Mouse (Mus musculus): Measurements from ENCODE around the gene Cox4i1. TPM values are rescaled to one million over a fixed set of nuclear protein-coding genes. Genes with fewer than 3 reads are reported as not detected.

Cox4i1 gene
- total RNA-seq, 2 experiments from 2014 or later, result 1,023 to 1,088 TPM

DNA sequence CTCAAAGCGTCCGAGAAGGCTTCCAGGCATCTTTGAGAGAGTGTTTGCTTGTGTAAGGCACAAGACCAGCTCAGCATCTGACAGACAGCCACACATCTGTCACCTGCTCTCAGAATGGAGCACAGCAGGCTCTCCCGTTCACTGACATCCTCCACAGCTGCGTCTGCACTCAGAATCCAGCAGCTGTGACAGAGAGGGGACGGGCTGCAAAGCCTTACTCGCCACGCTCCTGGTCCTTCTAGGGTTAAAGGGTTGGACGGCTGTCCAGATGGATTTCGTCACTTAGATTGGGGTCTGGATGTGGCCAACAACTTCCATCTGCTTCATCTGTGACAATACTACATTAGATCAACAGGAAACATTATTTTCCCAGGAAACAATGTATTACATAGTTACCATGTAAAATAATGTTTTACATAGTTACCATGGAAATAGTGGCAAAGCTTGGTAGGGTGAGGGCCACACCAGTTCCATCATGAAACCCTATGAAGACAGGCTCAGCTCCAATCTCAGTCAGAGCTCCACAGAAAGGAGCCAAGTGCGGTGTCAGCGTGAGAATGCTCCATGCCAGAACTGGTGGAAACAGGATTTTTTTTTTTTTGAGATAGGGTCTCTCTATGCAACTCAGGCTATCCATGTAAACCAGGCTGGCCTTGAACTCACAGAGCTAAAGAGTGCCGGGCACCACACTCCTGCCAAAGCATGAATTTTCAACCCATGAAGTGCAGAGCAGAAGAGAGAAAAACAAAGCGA is 28.6 kb downstream of the Cox4i1 start:
- DNase-seq, result no peak

GRCm38 (mm10) chr8:120697154-120697978 is 29.3 kb downstream of the Cox4i1 start:
- no peak for DNase-seq

- no peak for DNase-seq
Measured at GRCm38 (mm10) chr8:120697979-120698272, 29.9 kb downstream of the Cox4i1 start.

DNA sequence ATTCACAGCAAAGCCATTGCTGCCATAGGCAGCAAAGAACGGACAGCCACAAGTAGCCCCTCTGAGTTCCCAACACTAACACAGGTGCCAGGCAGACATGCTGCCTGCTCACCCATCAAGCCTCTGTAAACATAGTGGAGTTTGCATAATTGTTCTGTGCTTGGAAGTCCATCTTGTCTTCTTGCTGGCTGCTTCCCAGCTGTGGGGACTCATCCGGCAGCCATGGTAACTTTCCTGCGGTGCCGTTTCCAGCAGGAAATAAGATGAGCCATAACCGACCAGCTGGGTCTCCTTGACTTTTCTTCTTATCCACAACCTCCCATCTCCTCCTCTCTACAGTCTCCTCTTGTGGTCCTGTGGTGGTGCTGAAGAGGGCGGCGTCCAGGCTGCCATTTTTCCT is 30.4 kb downstream of the Cox4i1 start:
- no peak for DNase-seq

DNA sequence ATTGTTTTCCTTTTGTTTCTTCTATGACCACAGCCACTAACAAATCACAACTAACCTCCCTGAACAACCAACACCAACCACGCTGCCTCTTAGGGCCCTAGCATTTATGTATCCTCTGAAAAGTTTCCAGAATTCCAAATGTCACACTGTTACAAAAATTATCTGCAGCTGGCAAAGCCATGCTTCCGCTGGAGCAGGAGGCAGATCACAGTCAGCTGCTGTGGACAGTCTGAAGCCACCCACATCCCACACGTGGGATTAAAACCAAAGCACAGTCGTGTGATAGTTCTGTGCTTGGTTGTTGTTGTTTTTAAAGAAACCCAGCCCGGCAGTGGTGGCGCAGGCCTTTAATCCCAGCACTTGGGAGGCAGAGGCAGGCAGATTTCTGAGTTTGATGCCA is 31.1 kb downstream of the Cox4i1 start:
- no peak for DNase-seq

DNA sequence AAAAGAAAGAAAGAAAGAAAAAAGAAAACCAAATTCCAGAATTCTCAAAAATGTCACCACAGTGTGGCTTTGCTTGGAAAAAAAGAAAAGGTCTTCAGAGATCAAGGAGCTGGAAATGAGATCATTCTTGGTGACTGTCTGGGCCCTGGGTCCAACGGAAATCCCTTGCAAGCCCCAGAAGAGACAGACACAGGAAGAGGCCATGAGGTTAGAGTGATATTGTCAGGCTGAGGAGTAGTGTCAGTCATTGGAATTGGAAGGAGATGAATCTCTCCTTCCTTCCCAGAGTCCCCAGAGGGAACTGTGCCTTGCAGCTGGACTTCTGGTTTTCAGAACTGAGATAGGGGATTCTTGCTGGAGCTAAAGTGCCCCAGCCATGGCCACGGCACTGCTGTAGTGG is 31.5 kb downstream of the Cox4i1 start:
- no peak for DNase-seq

DNA sequence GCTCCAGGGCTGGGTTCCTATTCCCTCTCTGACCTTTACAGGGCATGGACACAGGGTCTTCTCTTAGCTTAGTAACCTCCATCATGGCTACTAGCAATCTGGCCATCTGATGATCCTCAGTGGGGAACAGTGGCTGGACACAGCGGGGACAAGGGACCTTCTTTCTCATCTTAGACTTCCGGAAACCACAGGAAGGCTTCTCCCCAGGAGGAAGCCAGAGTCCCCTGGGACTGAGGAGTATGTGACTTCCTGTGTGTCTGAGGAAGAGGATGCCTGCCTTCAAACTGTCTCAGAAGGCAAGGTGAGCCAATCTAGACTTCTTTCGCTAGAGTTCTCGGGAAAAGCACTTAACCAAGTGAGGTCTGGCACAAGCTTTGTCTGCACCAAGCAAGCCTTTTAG is 32.0 kb downstream of the Cox4i1 start:
- DNase-seq, result no peak

DNA sequence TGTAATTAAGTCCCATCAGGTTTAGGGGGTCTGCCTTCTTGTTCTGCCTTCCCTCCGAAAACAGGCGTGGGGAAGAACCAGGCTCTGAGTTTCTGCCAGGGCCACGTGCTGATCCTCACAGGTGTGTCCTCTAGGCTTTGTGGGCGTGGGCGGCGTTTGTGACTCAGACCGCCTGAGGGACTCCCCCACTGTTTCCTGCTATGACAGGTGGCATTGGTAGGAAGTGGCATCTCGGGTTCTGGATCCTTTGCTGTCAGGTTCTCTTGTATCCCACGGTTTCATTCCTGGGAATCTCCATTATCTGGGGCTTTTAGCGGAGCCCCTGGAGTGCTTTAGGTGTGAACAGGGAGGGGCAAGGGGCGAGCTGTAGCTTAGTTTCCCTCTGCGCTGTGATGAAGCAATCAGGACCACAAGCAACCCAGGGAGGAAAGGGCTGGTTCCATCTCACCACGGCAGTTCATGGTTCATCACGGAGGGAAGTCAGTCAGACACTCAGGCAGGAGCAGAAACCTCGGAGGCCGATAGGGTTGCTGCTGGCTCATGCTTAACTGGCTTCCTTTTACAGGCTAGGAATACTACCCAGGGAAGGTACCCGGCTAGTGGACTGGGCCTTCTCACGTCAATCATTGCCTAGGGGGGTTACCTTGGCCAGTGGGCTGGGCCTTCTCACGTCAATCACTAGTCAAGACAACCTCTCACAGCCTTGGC is 33.9 kb downstream of the Cox4i1 start:
- no peak for DNase-seq

- DNase-seq, result no peak
Measured at GRCm38 (mm10) chr8:120704203-120704602, 36.2 kb downstream of the Cox4i1 start.

DNA sequence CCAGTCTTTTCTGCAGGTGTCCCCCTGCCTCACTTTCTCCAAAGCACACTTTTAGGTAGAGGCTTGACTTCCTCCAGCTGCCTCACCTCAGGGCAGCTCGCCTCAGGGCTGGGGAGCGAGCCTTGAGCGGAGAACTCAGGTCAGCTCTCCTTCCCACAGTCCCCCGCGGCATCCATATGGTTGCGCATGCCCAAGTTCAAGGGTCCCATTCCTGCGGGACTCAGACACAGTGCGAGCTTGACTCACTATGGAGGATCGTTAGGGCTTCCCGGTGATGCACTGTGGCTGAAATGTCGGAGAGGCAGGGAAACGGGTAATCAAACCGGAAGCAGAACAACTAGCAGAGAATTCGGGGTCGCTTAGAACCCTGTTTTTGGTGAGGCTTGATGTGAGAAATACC is 37.1 kb downstream of the Cox4i1 start:
- DNase-seq, result no peak

DNA sequence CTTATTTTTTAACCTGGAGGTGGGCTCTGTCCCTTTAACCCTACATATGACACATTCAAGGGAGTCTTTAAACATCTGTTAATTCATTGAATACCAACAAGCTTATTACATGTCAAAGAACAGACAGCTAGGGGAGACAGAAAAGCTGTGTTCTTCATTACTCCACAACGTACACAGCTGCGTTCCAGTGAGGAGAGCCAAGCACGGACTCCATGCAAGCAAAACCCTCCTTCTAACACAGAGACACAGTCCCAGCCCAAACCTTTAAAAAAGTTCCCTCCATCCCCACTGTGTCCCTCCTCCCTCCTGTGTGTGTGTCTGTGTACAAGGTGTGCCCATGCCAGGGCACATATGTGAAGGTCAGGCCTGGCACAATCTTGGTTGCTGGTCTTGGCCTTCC is 38.2 kb downstream of the Cox4i1 start:
- DNase-seq, result no peak

DNA sequence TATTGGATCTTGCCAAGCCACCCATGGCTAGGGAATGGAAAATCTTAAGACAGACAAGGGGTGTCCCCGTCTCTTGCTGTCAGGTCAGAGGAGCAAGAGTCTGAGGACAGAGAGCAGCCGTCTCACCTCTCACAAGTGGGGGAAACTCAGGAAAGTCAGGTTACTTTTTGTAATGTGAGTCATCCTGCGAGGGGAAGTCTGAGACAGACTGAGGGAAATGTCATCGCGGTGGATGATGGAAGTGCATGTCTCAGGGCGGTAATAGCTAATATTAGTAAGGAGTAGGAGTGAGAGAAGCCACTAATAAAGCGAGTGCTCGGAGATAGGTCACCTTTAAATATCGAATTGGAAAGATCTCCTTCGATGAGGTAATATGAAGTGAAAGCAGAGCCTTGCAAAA is 41.2 kb downstream of the Cox4i1 start:
- no peak for DNase-seq

DNA sequence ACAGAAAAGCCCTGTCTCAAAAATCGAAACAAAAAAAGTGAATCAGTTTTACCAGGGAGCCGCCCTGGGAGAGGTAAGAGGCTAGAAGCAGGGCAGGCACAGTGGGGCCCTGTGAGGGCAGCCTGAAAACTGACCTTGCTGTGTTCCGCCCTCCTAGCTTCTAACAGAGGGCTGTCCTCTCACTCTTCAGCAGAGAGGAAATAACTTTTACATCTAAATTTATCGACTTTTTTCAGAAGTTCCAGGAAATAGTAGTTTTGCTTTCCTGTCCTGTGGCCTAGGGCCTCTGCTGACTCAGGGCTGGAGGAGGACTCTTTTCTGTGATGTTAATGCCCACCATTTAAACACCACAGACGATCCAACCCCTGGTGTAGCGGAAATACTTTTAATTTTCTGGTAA is 47.2 kb downstream of the Cox4i1 start:
- DNase-seq, result no peak

DNA sequence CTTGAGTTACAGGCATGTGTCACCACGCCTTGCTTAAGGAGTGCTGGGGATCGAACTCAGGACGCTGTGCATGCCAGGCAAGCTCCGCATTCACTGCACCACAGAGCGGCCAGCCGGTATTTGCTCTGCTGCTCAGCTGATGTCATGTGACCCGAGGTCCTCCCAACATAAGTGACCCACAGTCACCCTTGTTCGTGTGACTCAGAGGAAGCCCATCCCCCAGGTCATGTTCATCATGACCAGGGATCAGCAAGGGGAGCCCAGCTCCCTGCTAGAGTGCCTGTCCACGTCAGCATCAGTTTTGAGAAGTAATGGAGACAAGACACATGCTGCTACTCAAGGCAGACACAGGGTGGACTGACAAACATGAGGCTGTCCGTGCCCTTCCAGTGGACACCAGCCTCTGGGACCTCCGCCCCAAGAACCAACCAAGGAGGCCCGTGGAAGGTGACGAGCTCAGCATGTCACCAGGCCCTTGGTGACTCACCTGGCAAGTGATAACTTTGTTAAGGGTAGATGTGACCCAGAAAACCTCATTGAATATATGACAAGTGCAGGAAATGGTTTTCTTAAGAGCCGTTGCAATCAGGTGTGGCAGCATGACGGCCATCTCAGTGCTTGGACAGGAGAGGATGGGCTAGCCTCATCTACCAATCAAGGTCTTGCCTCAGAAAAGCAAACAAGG is 48.1 kb downstream of the Cox4i1 start:
- DNase-seq, result no peak

DNA sequence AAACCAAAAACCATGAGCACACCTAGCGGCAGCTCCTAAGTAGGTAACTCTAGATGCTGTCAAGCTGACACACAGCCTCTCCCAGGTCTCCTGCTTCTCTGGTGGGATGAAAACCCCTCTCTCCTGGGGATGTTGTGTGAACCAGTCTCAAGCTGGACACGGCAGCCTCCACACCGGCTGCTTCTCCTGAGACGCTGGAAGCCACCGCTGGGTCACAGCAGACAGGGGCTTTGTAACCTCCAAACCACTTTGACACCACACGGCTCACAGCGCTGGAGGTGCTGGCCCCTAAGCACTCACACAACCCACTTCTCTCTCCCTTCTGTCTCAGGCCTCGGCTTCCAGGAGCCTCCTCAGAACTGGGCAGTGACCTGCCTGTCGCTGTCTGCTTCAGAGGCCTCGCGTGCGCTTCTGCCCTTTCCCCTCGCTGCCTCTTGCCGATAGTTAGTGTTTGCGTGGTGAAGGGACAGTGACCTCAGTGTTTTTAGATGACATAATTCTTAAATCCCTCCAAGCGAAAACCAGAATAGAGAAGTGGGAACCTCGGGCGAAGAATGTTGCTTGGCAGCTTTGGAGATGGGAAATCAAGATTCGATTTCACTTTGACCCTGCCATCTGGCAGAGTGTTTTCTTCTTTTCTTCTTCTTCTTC is 51.7 kb downstream of the Cox4i1 start:
- DNase-seq, result no peak

DNA sequence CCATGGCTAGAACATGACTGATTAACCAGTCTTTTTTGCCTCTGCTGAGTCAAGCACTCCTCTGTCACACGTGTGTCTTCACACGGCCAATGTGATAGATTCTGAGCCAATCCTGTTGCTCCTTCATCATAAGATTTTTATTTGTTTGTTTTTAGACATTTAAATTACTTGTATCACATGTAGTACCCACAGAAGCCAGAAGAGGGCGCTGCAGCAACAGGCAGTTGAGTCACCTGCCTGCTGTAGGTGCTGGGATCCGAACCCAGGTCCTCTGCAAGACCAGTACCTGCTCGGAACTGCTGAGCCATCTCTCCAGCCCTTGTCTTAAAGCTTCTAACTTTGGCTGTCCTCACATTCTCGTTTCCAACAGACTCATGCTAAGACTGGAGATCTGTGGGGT is 55.0 kb downstream of the Cox4i1 start:
- DNase-seq, result no peak

Other genes with a start within 250 kb of the Cox4i1 start
- 1 to 10 TPM; 4.8 to 5.5 TPM for gene Gins2, start 78.9 kb upstream of the Cox4i1 start, total RNA-seq (2021)
- 10 to 100 TPM; 13.1 to 13.4 TPM for gene 1190005I06Rik, start 20.6 kb upstream of the Cox4i1 start, total RNA-seq (2021)
- not detected for gene Gm27021, start 143 bp upstream of the Cox4i1 start, total RNA-seq (2021)
- gene Emc8, start 351 bp downstream of the Cox4i1 start, total RNA-seq (2021), result 10 to 100 TPM; 64.3 to 71.6 TPM
- gene Irf8, start 68.1 kb downstream of the Cox4i1 start, total RNA-seq (2021), result 1 to 10 TPM; 4.7 to 5.2 TPM

All from layer of hippocampus, postnatal 36 days (tissue).